Mouse (Mus musculus) mouse trophoblast stem cell (cell line): Measurements from ENCODE around the gene Gm21983.

Experiments
- in situ Hi-C, 2 experiments: fragments of 300-500 bp; cut with MseI, MboI; formaldehyde crosslinking; loops; 2 replicates in 1 of 2; 3 replicates in 1 of 2; pipeline ENCODE4 v1.15.1; 2025

The Gm21983 gene

DNA sequence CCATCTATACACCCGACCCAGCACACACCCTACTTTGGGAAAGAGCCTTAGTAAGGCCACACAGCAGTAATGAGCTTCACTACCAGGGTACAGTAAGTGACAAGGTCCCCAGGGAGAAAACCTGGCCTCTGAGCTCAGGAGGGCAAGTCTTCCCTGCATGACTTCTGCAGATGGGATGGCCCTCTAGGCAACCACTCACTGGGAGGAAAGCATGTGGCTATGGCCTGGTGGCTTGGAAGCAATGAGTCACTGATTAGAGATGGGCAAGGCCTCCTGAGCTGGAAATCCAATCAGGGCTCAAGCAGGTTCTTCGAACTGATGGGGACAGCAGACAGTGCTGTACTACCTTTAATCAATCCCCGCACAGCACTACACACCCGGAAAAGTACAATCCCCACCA, 19.1 kb downstream of the Gm21983 start:
- in situ Hi-C loops, result no loop called here

DNA sequence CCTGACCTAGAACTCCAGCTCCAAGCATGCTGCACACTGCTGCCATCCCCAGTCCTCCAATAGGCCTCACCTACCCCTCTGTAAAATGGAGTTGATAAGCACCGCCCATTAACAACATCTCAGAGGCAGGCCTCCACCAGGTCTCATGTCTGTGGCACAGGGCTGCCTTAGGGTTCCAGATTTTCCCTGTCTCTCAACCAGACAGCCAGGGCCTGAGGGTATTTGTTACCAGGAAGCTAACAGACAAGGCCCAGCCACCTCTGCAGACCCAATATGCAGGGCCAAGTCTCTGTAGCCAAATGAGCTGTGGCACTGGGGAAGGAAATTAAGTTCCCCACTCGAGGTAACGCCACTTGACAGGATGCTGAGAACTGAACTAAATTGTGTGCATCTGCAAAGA, 20.0 kb downstream of the Gm21983 start:
- in situ Hi-C loops, result no loop called here

DNA sequence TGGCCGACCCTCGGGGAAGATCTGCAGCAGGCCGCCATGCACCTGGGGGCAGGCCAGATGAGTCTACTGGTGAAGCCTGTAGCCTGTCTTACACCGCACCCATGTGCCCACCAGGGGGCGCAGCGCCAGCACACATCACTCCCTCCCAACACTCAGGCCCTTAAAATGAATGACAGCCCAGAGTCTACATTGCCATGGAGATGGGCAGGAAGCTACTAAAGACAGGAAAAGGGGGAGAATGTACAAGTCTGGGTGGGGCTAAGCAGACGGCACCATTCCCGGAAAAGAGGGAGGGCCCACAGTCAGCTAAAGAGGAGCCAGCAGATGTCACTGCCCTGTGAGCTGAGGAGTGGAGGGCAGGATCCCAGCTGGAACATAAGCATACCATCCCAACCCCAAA, 21.0 kb downstream of the Gm21983 start:
- in situ Hi-C loops, result no loop called here

DNA sequence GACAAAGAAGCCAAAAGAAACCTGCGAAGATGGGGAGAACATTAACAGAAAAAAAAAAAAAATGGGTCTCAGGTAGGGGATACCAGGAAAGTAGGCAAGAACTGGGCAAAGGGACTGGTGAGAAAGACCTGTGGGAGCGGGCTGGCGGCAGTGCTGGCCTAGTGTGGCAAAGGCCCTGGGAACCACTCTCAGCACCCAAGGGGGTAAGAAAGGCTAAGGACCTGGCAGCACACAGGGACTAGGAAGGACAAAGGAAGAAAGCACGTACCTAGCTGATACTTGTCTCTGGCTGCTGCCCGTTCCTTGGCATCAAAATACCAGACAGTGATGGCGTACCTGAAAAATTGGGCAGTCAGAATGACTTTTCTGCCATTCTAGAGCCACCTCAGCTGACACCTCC, 21.6 kb downstream of the Gm21983 start:
- in situ Hi-C loops, result no loop called here

DNA sequence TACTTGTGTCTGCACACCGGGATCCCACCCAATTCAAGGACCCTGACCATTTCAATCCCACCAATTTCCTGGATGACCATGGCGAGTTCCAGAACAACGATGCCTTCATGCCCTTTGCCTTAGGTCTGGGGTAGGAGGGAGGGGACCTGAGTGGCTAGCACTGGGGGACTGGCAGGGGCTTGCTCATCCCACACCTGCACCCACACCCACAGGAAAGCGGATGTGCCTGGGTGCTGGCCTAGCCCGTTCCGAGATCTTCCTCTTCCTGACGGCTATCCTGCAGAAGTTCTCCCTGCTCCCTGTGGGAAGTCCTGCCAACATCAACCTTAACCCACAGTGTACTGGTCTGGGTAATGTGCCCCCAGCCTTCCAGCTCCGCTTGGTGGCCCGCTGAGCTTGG, 22.7 kb downstream of the Gm21983 start:
- in situ Hi-C loops, result no loop called here

DNA sequence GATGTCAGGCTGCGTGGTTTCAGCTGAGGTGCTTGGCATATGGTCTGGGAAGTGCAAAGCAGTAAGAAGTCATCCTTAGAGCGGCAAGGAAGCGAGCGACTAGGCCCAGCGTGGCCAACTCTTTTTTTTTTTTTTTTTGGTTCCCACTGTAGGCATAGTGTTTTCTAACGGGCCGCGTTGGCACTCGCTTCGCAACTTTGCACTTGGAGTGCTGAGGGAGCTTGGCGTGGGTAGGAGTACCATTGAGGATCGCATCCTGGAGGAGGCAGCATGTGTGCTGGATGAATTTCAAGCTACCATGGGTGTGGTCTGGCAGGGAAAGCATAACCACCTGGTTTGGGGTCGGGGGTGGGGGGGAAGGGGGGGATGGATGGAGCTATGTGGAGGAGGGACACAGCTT, 24.9 kb downstream of the Gm21983 start:
- in situ Hi-C loops, result no loop called here

DNA sequence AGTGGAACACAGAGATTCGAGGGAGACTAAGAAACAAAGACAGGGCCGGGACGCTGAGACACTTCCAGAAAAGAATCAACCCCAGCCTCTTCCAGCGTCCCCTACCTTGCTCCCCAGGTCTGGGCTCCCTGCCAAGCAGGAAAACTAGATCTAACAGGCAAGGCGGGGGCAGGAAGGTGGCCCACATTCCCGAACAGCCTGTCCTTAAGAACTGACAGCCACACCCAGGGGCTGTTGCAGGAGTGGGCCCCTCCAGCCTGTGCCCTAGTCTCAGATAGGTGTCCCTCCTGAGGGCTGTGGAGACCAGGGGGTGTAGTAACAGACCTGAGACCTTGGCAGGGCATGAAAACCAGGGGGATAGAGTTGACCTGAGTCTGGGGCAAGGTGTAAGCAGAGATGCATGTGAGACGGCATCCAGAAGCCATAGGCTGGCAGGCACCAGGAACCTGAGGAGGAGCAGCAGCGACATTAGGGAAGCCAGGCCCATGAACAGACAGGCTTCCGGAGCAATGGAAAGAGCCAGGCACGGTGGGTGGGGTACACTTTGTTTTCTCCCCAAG, 27.6 kb downstream of the Gm21983 start, which contains the start of gene Cyp2t4:
TSS of gene Cyp2t4 (plus strand) at position 510 of the 560 bp plus-strand sequence.
- in situ Hi-C loops, result no loop called here

DNA sequence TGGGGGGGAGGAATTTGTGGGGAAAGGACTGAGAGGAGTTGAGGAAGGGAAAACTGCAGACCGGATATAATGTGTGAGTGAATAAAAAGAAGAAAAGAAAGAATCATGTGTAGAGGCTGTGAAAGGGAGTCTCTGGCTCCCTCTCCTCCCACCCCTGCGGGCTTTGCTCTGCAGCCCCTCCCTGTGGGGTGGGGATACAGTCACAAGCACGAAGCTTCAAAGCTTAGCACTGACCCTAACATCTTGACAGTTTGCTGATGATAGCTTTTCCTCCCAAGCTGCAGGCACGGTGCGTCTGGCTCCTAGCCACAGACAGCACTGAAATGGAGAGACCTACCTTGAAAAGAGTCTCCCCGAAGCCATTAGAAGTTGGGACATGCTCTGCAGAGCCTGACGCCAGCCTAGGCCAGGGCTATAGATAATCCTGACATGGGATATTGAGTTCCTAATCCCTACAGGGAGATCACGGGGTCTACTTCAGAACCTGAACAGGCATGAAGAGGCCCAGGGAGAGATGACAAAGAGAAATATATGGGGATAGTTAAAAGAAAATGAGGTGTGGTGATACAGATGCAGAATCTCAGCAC, 44.4 kb downstream of the Gm21983 start:
- in situ Hi-C loops, result no loop called here

DNA sequence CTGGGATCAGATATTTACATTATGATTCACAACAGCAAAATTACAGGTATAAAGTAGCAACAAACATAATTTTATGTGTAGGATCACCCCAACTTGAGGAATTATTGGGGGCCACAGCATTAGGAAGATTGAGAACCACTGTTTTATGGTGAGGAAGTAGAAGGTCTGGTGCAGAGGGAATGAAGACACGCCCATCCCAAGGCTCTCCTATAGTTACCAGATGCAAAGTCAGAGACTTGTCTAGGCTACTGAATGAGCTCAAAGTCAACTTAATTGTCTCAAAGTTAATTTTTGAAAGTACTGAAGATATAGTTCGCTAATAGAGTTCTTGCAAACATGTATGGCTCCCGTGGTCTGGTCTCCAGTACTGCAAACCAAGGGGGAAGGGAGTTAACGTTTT, 47.1 kb downstream of the Gm21983 start:
- in situ Hi-C loops, result no loop called here

DNA sequence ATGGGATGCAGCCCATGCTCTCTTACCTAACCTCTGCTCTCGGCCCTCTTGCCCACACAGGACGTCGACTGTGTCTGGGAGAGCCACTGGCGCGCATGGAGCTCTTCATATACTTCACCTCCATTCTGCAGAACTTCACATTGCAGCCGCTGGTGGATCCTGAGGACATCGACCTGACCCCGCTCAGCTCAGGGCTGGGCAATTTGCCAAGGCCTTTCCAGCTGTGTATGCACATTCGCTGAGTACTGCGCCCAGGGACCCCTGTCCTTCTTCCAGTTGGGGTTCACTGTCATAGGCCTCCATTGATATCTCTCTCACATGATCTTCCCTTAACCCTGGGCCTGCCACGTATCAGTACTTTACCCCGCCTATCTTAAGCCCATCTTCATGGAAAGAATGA, 47.7 kb downstream of the Gm21983 start:
- in situ Hi-C loops, result no loop called here

DNA sequence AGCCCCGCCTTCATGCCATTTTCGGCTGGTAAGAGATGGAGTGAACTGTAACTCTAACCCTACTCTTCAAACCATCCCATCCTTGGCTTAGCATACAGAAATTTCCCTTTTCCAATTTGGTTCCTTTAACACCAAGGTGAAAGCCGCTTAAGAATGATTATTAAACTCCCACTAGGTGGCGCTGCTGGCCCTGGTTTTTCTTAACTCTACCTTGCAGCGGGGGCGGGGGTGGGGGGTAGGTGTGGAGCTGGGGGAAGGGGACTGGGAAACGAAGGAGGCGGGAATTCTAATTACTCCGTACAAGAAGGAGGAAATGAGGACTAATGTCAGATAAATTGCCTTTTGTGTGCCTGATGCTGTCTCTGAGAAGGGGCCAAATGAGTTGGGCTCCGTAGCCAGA, 48.3 kb downstream of the Gm21983 start:
- in situ Hi-C loops, result no loop called here

DNA sequence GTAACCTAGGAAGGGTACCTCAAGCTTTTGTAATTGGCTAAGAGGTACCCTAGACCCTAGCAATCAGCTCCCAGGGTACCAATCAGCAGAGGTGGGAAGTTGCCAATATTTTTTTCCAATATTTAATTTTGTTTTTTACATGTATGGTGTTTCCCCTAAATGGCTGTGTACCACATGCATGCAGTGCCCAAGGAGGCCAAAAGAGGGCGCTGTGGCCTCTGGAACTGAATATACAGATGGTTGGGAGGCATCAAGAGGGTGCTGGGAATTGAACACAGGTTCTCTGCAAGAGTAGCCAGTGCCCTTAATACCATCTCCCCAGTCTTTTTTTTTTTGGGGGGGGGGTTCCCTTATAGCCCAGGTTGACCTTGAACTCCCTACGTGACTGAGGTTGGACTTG, 49.5 kb downstream of the Gm21983 start:
- in situ Hi-C loops, result no loop called here

DNA sequence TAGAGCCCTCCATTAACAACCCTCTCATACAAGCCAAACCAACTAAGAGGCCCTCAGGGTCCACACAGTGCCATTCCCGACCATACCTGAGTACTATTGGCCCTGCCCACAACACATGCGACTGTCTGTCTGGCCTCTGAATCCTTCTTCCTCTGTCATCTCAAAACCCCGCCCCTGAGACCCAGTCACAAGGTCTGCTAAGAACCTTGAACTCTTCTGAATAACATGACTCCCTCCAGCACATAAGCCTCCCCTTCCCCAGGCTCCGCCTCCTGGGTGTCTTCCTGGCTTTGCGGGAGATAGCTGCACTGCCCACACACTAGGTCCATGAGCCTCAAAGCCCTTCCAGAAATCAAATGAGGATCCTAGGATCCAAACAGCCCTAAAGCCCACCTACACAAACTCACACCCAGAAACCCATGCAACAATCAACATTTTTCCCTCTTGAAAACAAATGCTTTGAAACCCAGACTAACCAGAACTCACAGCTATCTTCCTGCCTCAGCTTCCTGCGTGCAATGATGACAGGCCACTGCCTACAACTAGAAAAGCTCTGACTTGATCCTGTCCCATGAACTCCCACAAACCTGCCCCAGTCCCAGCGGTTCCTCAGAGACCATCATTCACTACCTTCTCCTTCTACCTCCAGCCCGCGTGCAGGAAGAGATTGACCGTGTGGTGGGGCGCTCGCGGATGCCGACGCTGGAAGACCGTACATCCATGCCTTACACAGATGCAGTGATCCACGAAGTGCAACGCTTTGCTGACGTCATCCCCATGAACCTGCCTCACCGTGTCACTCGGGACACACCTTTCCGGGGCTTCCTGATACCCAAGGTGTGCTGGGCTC, 50.1 kb downstream of the Gm21983 start:
- in situ Hi-C loops, result no loop called here

DNA sequence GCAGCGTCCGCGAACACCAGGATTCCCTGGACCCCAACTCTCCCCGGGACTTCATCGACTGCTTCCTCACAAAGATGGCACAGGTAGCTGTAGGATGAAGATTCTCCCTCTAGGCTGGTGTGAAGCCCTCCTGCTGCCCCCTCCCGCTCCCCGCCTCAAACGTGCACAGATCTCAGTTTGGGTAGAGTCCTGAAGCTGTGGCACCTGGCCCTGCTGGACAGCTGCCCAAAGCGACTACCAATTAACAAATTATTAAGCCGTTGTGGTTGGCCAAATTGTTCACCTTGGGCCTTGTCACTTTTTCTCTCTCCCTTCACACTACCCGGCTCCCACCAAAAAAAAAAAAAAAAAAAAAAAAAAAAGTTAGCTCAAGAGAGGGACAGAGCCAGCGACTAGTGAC, 51.1 kb downstream of the Gm21983 start:
- in situ Hi-C loops, result loop anchor here (10.0 kb wide), 1 partner anchor 355 kb away; no protein-coding TSS in a partner anchor

DNA sequence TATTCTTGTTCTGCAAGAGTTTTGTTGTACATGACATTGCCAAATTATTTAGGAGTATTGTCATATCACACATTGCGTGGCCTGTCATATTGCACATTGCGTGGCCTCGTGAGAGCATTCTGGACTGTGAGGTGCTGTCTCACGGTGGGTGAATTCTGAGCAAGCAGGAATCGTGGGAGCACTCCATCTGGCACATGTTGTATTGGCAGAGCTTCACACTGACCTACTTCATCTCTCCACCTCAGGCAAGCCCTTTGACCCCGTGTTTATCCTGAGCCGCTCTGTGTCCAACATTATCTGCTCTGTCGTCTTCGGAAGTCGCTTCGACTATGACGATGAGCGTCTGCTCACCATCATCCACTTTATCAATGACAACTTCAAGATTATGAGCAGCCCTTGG, 51.9 kb downstream of the Gm21983 start:
- in situ Hi-C loops, result loop anchor here (10.0 kb wide), 1 partner anchor 354 kb away; no protein-coding TSS in a partner anchor

DNA sequence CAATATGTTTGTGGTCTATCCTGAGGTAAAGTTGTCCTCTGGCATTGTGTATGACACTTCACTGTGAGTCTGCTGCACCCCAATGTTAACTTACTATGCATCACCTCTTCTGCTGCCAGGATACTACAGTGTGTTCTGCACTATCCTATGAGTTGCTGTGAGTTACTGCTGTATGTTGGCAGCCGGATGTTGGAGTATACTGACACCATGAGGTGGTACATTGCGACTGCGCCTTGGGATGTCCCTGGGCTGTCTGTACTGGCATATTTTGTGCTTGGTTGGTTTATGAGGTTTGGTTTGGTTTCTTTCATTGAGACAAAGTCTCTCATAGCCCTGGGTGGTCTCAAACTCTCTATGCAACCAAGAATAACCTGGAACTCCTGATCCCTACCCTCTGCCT, 52.7 kb downstream of the Gm21983 start:
- in situ Hi-C loops, result loop anchor here (10.0 kb wide), 1 partner anchor 353 kb away; no protein-coding TSS in a partner anchor

DNA sequence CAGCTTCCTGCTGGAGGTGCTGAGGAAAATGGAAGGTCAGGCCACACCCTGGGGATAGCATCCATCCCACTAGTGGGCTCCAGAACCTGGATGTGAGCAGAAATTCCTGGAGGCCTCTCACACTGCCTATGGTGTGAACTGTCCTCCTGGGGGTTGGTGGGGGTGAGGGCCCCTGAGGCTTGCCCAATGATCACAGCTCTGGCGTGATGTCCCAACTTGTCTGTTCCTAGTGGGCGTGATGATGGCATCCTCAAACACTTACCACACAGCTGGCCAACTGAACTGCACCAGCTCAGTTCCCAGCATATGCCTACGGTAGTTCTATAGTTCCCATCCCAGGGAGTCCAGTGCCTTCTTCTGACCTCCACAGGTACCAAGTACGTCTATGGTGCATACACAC, 55.9 kb downstream of the Gm21983 start:
- in situ Hi-C loops, result loop anchor here (10.0 kb wide), 1 partner anchor 350 kb away; no protein-coding TSS in a partner anchor

DNA sequence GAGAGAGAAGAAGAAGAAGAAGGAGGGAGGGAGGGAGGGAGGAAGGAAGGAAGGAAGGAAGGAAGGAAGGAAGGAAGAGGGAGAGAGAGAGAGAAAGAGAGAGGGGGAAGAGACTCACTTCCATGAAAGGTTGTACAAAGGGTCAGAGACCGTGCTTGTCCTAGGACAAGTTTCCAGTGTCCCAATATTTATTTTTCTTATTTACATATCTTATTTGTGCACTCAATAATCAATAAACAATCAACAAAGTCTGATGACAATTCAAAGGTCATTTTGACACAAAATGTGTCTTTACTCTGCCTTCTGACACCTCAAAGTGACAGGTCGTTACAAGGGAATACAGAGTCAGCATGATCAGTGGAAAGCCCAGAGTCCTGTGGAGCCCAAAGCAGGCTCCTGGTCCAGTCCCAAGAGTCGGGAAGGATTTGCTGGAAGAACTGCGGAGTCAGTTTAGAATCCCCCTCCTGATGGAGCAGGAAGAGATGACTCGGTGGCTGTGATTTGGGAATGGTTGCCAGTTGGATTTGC, 56.5 kb downstream of the Gm21983 start:
- in situ Hi-C loops, result loop anchor here (10.0 kb wide), 1 partner anchor 350 kb away; no protein-coding TSS in a partner anchor

DNA sequence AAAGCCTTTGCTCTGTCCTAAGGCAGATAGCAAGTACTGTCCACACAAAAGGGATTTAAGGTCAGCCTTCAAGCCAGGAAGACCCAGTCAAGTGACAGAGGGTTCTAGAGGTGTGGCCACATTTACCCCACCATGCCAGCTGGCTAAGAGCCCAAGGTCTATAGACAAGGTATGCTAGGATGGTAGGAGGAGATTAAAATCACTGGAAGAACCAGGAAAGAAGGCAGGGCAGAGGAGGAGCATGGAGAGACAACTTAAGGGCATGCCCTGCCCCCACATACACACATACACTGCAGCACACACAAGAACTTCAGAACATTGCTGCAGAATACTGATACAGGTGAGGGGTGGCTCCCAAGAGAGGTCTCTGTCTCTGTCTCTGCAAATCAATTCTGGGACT, 61.2 kb downstream of the Gm21983 start, which contains the start of gene Cyp2f2:
TSS of gene Cyp2f2 (plus strand) at position 234 of the 400 bp plus-strand sequence.
- in situ Hi-C loops, result loop anchor here (10.0 kb wide), 1 partner anchor 345 kb away; no protein-coding TSS in a partner anchor
